Mouse (Mus musculus): ENCODE measurements around the gene Cnih2. TPM values are rescaled to one million over a fixed set of nuclear protein-coding genes. Genes with fewer than 3 reads are reported as not detected.

The Cnih2 gene
- total RNA-seq, 1 experiment from 2014 or later, result 0.46 TPM

- ATAC-seq (replicated peaks; ENCODE audit: low read depth, poor library complexity, severe bottlenecking), result no peak
Observed at GRCm38 (mm10) chr19:5069978-5070377, 28.3 kb downstream of the Cnih2 start.

DNA sequence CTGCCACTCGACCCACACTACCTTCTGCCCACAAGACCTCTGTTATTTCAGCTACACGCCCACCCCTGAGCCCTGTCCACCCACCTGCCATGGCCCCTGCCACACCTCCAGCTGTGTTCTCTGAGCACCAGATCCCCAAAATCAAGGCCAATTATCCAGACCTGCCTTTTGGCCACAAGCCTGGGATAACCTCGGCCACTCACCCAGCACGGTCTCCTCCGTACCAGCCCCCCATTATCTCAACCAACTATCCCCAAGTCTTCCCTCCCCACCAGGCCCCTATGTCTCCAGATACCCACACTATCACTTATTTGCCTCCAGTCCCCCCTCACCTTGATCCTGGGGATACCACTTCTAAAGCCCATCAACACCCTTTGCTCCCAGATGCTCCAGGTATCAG, 28.8 kb downstream of the Cnih2 start:
- no peak for ATAC-seq (replicated peaks; ENCODE audit: low read depth, poor library complexity, severe bottlenecking)

DNA sequence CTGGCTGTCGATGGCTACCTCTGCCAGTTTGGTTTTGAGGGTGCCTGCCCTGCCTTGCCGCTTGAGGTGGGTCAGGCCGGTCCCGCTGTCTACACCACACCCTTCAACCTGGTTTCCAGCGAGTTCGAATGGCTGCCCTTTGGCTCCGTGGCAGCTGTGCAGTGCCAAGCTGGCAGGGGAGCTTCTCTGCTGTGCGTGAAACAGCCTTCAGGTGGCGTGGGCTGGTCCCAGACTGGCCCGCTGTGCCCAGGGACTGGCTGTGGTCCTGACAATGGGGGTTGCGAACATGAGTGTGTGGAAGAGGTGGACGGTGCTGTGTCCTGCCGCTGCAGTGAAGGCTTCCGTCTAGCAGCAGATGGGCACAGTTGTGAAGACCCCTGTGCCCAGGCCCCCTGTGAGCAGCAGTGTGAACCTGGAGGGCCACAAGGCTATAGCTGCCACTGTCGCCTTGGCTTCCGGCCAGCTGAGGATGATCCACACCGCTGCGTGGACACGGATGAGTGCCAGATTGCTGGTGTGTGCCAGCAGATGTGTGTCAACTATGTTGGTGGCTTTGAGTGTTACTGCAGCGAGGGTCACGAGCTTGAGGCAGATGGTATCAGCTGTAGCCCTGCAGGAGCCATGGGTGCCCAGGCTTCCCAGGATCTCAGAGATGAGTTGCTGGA, 29.6 kb downstream of the Cnih2 start:
- no peak for ATAC-seq (replicated peaks; ENCODE audit: low read depth, poor library complexity, severe bottlenecking)

GRCm38 (mm10) chr19:5067867-5068569, 30.3 kb downstream of the Cnih2 start, which contains the start of gene Cd248:
Cd248 (plus strand) TSS chr19:5068078.
- ATAC-seq (replicated peaks; ENCODE audit: low read depth, poor library complexity, severe bottlenecking), result no peak

DNA sequence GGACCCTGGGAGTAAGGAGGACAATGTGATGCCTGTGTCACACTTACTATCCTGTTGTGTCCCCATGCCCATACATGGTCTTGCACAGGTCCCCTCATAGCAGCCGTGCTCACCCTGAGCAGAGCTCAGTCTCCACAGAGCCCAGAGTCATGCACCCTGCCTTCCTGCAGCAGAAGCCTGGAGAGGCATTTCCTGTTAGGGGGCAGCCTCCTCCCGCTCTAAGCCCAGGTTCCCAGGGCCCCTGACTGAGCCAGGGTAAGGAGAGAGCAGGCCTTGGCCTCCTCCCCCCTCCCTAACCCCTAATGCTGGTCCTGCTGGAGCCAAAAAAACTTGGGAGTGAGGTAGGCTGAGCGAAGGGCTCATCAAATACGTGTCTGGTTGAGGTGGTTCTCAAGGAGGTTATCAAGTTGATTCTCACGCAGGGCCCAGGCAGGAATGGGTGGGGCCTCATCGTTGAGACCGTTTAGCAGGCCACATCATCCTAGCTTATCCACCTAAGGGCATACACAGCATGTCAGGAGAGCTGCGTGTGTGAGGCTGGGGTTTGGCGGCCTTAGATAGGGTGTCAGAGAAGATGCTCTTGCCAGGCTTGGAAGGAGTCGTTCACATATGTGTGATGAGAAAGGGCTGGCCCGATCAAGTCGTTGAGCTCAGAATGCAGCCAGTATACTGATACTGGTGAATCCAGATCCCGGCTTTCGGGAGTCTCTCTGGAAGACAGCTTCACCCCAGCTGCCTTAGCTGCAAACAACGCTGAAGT, 31.1 kb downstream of the Cnih2 start:
- ATAC-seq (replicated peaks; ENCODE audit: low read depth, poor library complexity, severe bottlenecking), result peak; percentile 55

DNA sequence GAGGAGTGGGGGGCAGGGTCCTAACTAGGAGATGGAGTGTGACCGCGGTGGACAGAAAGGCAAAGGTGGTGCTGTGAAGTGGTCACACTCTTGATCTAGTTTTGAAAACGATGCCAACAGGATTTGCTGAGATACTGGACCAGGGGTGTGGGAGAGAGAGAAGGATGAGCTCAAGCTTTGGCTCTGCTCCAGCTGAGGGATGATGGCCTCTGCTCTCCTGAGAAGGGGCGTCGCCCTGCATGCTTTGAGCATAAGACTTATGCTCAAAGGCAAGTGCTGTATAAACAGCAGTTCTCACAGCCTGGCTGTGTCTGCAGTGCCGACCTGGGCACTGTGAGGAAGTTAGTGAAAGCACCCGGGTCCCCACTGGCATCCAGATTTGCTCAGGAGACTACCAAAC, 33.2 kb downstream of the Cnih2 start:
- no peak for ATAC-seq (replicated peaks; ENCODE audit: low read depth, poor library complexity, severe bottlenecking)

- no peak for ATAC-seq (replicated peaks; ENCODE audit: low read depth, poor library complexity, severe bottlenecking)
Observed at GRCm38 (mm10) chr19:5062446-5062845, 35.9 kb downstream of the Cnih2 start.

DNA sequence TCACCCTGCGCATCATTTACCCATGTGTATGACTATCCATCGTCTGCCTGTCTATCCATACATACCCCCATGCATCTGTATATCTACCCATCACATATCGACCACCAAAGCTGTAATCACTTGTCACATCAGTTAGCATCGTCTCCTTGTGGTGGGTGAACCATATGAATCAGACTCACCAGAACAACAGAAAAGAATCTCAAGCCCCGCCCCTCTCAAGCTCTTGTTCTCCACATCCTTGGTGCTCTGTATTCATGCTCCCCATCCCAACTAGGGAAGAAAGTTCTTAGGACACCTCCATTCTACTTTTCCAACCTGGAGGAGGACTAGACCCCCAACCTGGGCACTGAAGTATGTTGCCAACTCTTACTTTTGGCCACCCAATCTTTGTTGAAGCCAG, 36.3 kb downstream of the Cnih2 start:
- no peak for ATAC-seq (replicated peaks; ENCODE audit: low read depth, poor library complexity, severe bottlenecking)

GRCm38 (mm10) chr19:5060365-5061330, 37.7 kb downstream of the Cnih2 start:
- ATAC-seq (replicated peaks; ENCODE audit: low read depth, poor library complexity, severe bottlenecking), result no peak

- ATAC-seq (replicated peaks; ENCODE audit: low read depth, poor library complexity, severe bottlenecking), result no peak
Observed at GRCm38 (mm10) chr19:5058801-5059771, 39.2 kb downstream of the Cnih2 start.

GRCm38 (mm10) chr19:5057876-5058775, 40.2 kb downstream of the Cnih2 start:
- no peak for ATAC-seq (replicated peaks; ENCODE audit: low read depth, poor library complexity, severe bottlenecking)

DNA sequence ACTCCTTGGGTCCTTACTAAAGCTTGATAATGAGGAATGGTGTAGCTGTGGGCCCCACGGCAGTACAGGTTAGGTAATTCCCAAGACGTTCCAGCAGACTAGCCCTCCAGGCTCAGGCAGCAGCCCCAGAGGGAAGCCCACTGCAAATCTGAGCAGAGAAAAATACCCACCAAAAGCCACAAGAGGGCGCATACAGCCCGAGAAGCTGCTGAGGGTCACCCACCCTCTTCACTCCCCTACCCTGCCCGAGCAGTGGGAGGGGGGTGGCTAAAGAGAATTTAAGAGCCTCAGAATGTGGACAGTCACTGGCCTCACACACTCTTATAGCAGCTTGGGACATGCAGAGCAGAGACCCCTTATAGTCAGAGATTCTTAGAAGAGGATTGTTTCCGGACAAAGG, 42.1 kb downstream of the Cnih2 start:
- peak; percentile 30; the same call in 1 of the 2 replicates for ATAC-seq (replicated peaks; ENCODE audit: low read depth, poor library complexity, severe bottlenecking)

DNA sequence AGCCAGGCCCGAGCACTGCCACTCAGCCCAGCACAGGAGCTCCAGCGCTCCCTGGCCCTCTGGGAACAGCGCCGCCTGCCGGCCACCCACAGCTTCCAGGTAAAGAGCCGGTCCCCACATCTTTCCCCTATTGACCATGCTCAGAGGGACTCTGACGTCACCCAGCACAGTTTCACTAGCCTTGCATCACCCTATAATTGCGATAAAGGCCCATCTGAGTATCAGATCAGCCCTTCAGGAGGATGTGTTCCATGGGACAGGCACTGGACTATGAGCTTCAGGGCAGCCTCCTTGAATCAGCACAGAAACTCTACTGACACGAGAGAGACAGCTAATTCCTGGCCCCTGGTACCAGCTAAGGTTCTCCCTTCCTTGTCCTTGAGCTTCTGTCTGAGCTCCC, 44.4 kb downstream of the Cnih2 start:
- ATAC-seq (replicated peaks; ENCODE audit: low read depth, poor library complexity, severe bottlenecking), result peak; percentile 40; the same call in 1 of the 2 replicates

GRCm38 (mm10) chr19:5052853-5053252, 45.5 kb downstream of the Cnih2 start:
- no peak for ATAC-seq (replicated peaks; ENCODE audit: low read depth, poor library complexity, severe bottlenecking)

- no peak for ATAC-seq (replicated peaks; ENCODE audit: low read depth, poor library complexity, severe bottlenecking)
Observed at GRCm38 (mm10) chr19:5052166-5052822, 46.0 kb downstream of the Cnih2 start.

- ATAC-seq (replicated peaks; ENCODE audit: low read depth, poor library complexity, severe bottlenecking), result no peak
Observed at GRCm38 (mm10) chr19:5051515-5051914, 46.8 kb downstream of the Cnih2 start.

DNA sequence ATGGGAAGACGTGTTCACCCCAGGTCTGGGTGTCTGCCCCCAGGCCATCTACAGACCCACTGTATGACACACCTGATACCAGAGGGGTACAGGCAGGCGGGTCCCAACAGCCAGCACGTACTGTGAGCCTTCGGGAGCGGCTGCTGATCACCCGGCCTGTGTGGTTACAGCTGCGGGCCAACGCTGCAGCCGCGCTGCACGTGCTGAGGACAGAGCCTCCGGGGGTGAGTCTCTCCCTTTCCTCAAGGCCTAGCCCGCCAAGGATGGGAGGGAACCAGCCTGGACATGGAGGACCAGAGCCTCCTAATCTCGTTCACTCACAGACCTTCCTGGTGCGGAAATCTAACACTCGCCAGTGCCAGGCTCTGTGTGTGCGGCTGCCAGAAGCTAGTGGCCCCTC, 47.3 kb downstream of the Cnih2 start:
- ATAC-seq (replicated peaks; ENCODE audit: low read depth, poor library complexity, severe bottlenecking), result 0 out of 2 replicates have a peak, but pooled peaks have one; percentile 16

All from common myeloid progenitor, adult 5-6 weeks (primary cell).